Mouse (Mus musculus) gastrocnemius, adult 18-20 months (tissue): Measurements from ENCODE around the gene Flywch2. TPM values are rescaled to one million over a fixed set of nuclear protein-coding genes. Genes with fewer than 3 reads are reported as not detected.

Source experiments
- DNase-seq: peaks from one replicate; pipeline ENCODE4 v3.0.0; 2021; ENCODE audit warnings: low spot score
- long read RNA-seq, 2 experiments: library from polyadenylated mRNA; stranded (forward); transcript quantifications; one replicate each; pipeline ENCODE4 v2.0.0; 2021
- total RNA-seq, 2 experiments: library from RNA; stranded (reverse); gene quantifications; 2 replicates each; pipeline ENCODE4 v1.2.3; 2021

Flywch2 gene
- not detected for total RNA-seq
- long read RNA-seq, experiment 1, result 0 reads
- long read RNA-seq, experiment 2, result 0 reads

GRCm38 (mm10) chr17:23785561-23786471 lies at the start of gene Flywch2:
Gene Flywch2 (minus strand): TSS chr17:23786081.
- peak; percentile 39 for DNase-seq

- DNase-seq, result no peak
Measured at GRCm38 (mm10) chr17:23831201-23831600, 45.3 kb upstream of the Flywch2 start.

DNA sequence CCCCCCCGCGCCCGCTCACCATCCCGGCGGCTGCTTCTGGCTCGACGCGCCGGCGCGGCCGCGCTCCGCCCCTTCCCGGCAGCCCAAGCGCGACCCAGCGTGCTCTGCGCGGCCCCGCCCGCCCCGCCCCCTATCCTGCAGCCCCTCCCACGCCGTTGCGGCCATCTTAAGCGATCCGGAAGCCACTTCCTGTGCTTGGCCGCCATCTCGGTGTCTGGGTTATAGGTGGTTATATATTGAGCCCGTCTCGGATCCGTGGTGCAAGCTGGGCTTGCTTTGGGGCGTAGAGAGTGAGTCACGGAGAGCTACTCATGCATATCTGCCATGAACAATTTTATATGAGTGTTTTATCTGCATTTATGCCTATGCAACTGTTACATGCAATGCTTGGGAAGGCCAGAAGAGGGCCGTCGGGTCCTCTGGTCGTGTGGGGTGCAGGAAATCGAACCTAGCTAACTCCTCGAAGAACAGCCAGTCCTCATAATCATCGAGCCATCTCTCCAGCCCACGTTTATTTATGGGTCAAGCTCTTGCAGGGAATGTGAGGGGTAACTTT lies 43.3 kb upstream of the Flywch2 start, which contains the start of gene Elob:
Gene Elob, minus strand, starts transcription at position 73 of the 556 bp plus-strand sequence.
- DNase-seq, result peak; percentile 79

GRCm38 (mm10) chr17:23828271-23829001 lies 42.6 kb upstream of the Flywch2 start:
- DNase-seq, result peak; percentile 42

DNA sequence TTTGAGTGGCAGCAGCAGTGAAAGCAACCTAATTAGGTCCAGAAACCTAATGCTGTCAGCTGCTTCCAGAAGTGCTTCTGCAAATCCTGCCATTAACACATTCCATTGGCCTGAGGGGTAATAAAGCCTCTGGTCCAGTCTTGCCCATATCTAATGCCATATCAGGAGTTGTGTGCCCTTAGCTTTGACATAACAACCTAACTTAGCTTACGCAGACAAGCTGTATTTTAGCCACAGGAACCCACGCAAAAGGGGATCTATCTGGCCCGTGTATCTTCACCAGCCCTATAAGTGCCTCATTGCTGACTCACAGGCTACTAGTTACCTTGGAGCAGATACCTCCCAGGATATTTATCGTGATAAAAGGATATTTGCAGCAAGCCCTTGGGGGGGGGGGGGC lies 39.7 kb upstream of the Flywch2 start:
- no peak for DNase-seq

GRCm38 (mm10) chr17:23823614-23824013 lies 37.7 kb upstream of the Flywch2 start:
- no peak for DNase-seq

- no peak for DNase-seq
Measured at GRCm38 (mm10) chr17:23823018-23823417, 37.1 kb upstream of the Flywch2 start.

- no peak for DNase-seq
Measured at GRCm38 (mm10) chr17:23822094-23822493, 36.2 kb upstream of the Flywch2 start.

- no peak for DNase-seq
Measured at GRCm38 (mm10) chr17:23820731-23821130, 34.9 kb upstream of the Flywch2 start.

GRCm38 (mm10) chr17:23819235-23819634 lies 33.4 kb upstream of the Flywch2 start:
- no peak for DNase-seq

- DNase-seq, result no peak
Measured at GRCm38 (mm10) chr17:23818579-23818978, 32.7 kb upstream of the Flywch2 start.

GRCm38 (mm10) chr17:23815641-23816040 lies 29.8 kb upstream of the Flywch2 start:
- DNase-seq, result no peak

- DNase-seq, result no peak
Measured at GRCm38 (mm10) chr17:23807918-23808317, 22.0 kb upstream of the Flywch2 start.

DNA sequence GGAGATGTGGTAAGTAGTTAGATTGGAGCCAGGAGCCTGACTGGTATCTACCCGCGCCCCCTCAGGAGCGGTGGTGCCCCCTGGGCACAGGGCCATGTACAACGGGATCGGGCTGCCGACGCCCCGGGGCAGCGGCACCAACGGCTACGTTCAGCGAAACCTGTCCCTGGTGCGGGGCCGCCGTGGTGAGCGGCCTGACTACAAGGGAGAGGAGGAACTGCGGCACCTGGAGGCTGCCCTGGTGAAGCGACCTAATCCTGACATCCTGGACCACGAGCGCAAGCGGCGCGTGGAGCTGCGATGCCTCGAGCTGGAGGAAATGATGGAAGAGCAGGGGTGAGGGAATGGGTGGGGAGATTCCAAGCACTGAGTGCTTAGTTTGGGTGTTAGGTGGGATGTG lies 21.0 kb upstream of the Flywch2 start:
- DNase-seq, result no peak

- DNase-seq, result no peak
Measured at GRCm38 (mm10) chr17:23804426-23805085, 18.7 kb upstream of the Flywch2 start.

GRCm38 (mm10) chr17:23803366-23804041 lies 17.6 kb upstream of the Flywch2 start:
- DNase-seq, result no peak

DNA sequence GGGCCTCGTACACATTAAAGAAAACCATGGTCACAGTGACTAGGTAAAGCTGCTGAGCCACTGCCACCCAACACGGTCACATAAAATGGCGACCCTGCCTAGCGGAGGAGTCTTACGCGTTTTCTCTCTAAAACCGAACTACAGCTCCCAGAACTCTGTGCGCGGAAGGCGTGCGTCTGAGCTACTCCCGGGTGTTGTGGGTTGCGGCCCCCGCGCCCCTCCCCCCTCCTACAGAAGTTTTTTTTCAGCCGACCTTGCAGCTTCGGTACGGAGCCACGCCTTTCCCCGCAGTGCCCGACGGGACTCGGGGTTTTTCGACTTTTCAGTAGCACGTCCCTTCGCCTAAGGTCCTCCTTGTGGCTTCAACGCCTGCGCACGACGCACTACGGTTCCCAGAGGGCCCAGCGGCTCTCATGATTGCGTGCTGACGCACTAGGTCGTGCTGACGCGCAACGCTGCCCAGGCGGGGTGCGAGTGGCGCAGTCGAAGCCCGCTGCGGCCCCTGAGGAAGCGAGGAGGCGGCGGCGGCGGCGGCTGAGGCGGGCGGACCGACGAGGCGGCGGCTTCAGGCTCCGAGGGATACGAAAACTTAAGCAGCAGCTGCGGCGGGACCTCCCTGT lies 17.0 kb upstream of the Flywch2 start:
- DNase-seq, result peak; percentile 98

DNA sequence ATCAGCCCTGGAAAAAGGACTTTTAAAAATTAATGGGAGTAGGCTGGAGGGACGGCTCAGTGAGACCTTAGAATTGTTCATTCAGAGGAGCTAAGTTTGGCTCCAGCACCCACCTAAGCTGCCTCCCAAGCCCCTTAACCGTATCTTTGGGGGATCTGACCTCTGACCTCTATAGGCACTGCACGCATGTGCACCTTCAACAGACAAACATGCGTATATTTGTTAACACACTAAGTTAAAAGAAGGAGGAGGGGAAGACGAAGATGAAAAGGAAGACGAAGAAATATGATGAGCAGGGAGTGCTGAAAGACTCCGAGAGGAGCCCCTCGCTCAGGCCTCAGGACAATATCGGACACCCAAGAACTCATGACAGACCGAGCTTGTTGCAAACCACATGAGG lies 15.7 kb upstream of the Flywch2 start:
- DNase-seq, result no peak

GRCm38 (mm10) chr17:23797316-23797715 lies 11.4 kb upstream of the Flywch2 start:
- DNase-seq, result no peak

- DNase-seq, result no peak
Measured at GRCm38 (mm10) chr17:23795323-23795722, 9.4 kb upstream of the Flywch2 start.

- DNase-seq, result no peak
Measured at GRCm38 (mm10) chr17:23791079-23791357, 5.1 kb upstream of the Flywch2 start.
